Mouse (Mus musculus): ENCODE measurements around the gene BC030867.

DNA sequence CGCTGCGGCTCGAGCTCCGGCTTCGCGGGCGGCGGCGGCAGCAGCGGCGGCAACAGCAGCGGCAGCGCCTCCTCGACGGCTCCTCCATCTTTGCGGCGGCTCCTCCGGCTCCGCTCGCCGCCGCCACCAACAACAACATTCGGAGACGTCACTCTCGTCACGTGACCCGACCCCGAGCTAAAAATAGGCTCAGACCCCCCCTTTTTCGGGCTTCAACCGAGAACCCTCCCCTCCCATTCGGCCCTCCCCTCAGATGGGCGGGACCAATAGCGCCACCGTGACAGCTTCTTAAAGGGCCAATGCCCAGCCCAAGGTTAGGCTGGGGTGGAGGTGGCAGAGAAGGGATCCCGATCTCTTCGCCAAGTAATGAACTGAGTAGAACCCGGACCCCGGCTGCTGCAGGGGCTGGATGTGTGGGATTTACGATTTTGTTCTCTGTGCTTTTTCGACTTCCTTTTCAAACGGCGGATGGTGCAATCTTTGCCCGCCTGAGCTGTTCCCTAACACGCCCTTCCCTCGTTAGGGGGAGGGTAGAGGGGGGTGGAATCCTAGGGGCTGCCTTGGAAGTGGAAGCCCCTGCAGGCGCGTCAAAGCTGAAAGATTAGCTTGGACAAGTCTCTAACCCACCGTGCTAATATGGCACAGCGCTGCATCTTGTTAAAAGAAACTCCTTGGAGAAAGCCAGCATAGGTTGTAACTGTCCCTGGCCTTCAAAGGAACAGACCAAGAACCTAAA, 18.5 kb upstream of the BC030867 start, which contains the start of gene Hdac5:
- no peak for TF ChIP-seq CTCF (IDR thresholded peaks at IDR 0.05; ENCODE audit: low read depth, low read length)
- no peak for TF ChIP-seq POLR2A (IDR thresholded peaks at IDR 0.05; ENCODE audit: borderline replicate concordance, low read depth, low read length)

Data from bone marrow macrophage, adult 2 months (primary cell).